Mouse (Mus musculus) ES-Bruce4 (cell line): ENCODE measurements at regions not wholly inside any gene's neighbourhood (a gene's known extent, or its start where the extent isn't known, plus 50 kb on each side); places are given as distances from the start of the nearest gene placed in this dataset.

Experiments used
- CTCF ChIP-seq: IDR thresholded peaks from one replicate; pipeline ENCODE4 v1.8.1; 2011; ENCODE audit warnings: low read depth, low read length
- EP300 ChIP-seq: IDR thresholded peaks from 2 replicates; pipeline ENCODE4 v1.6.1; 2011; ENCODE audit warnings: low read depth, low read length; ENCODE audit not compliant: insufficient read depth
- POLR2A ChIP-seq: IDR thresholded peaks from one replicate; pipeline ENCODE4 v1.8.1; 2011; ENCODE audit warnings: low read length; ENCODE audit not compliant: insufficient read depth

GRCm38 (mm10) chr7:69573730-69574129 is 792.8 kb downstream of the Nr2f2 start:
- no peak for TF ChIP-seq CTCF
- TF ChIP-seq EP300: no peak
- no peak for TF ChIP-seq POLR2A
